Mouse (Mus musculus) gastrocnemius, postnatal 36 days (tissue): ENCODE results near the gene Nrd1. TPM values are rescaled to one million over a fixed set of nuclear protein-coding genes. Genes with fewer than 3 reads are reported as not detected.

ENCODE experiments used
- DNase-seq, 2 experiments: peaks; one replicate each; pipeline ENCODE4 v3.0.0; 2022
- intact Hi-C: fragments of 180-260 bp; cut with DNase I; formaldehyde crosslinking; loops from one replicate; pipeline ENCODE4 v1.15.1; 2025
- long read RNA-seq, 2 experiments: library from polyadenylated mRNA; stranded (forward); transcript quantifications; one replicate each; pipeline ENCODE4 v2.0.0; 2021
- total RNA-seq, 2 experiments: library from RNA; stranded (reverse); gene quantifications; 2 replicates each; pipeline ENCODE4 v1.2.3; 2021

Nrd1 gene
- total RNA-seq, result 100 to 1,000 TPM; 102 to 120 TPM
- long read RNA-seq, experiment 1, full-length matches to known transcripts, result 9 of 35 reads
- long read RNA-seq, experiment 1, partial matches to known transcripts, result 21 of 35 reads
- long read RNA-seq, experiment 1, other reads (novel, unspliced or antisense), result 5 of 35 reads
- long read RNA-seq, experiment 2, full-length matches to known transcripts, result 16 of 40 reads
- long read RNA-seq, experiment 2, partial matches to known transcripts, result 17 of 40 reads
- long read RNA-seq, experiment 2, other reads (novel, unspliced or antisense), result 7 of 40 reads

GRCm38 (mm10) chr4:108999999-109000950 is at the start of gene Nrd1:
Gene Nrd1, plus strand, starts transcription at chr4:109000655.
- intact Hi-C loops, result no loop called here
- peak; percentile 98 for DNase-seq

GRCm38 (mm10) chr4:108951663-108952062 is 48.8 kb upstream of the Nrd1 start:
- no peak for DNase-seq
- intact Hi-C loops, result no loop called here

GRCm38 (mm10) chr4:108959696-108960095 is 40.8 kb upstream of the Nrd1 start:
- intact Hi-C loops, result no loop called here
- no peak for DNase-seq

GRCm38 (mm10) chr4:108960619-108961460 is 39.6 kb upstream of the Nrd1 start:
- intact Hi-C loops, result no loop called here
- no peak for DNase-seq

GRCm38 (mm10) chr4:108963017-108963416 is 37.4 kb upstream of the Nrd1 start:
- DNase-seq, result no peak
- intact Hi-C loops, result no loop called here

DNA sequence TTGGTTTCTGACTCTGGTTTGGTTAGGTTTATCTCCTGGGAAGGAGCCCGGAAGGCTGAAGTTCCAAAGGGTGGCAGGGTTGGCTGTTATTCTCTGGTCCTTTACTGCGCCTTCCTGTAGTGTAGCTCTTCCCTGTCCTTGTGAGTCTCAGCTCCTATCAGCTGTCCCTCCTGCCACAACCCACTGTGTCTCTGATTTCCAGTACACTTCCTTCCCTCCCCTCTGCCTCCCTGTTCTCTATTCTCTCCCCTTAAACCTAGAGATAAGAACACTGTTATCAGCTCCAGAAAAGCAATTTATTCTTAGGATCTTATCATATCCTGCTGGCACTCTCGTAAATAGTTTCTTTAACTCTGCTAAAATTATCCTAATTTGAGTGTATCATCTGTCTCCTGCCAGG is 30.9 kb upstream of the Nrd1 start:
- DNase-seq, result no peak
- intact Hi-C loops, result no loop called here

DNA sequence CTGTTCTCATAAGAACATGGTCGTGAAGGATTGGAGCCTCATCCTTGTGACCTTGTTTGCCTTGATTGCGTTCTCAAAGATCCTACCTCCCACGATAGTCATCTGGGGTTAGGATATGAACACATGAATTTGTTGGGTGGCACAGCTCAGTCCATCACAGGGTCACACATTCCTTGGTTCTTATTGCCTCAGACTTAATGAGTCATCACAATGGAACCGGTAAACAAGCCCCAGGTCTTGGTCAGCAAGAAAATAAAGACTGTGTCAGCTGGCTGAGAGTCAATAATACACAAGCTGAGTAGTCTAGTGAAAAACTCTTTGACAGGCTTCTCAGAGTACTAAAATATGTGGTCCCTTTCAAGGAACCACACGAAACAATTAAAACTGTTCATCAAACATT is 29.4 kb upstream of the Nrd1 start:
- intact Hi-C loops, result loop anchor here (10.0 kb wide), 1 partner anchor 176 kb away; no protein-coding TSS in a partner anchor
- DNase-seq, result no peak

DNA sequence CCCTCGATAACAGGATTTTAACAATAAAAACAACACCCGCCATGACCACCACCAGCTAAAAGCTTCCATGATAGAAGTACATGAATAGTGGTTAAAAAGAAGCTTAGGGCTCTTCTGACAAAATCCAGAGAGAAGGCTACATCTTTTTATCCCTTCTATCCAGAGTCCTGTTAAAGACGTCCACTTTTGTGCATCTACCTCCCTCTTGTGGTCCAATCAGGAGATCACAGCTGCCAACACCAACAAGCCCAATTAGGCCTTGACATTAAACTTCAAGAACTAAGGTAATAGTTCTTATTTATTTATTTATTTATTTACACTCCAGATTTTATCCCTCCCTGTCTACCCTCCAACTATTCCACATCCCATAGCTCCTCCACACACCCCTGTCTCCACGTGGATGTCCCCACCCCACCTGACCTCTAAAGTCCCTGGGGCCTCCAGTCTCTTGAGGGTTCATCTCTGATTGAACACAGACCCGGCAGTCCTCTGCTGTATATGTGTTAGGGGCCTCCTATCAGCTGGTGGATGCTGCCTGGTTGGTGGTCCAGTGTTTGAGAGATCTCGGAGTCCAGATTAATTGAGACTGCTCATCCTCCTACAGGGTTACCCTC is 23.9 kb upstream of the Nrd1 start:
- intact Hi-C loops, result loop anchor here (2.0 to 10.0 kb wide), 2 partner anchors 106 to 182 kb away; no protein-coding TSS in a partner anchor
- no peak for DNase-seq

GRCm38 (mm10) chr4:108986833-108987472 is 13.5 kb upstream of the Nrd1 start:
- intact Hi-C loops, result no loop called here
- DNase-seq, result no peak

- intact Hi-C loops, result no loop called here
Observed at GRCm38 (mm10) chr4:108987473-108987842, 13.0 kb upstream of the Nrd1 start.

DNA sequence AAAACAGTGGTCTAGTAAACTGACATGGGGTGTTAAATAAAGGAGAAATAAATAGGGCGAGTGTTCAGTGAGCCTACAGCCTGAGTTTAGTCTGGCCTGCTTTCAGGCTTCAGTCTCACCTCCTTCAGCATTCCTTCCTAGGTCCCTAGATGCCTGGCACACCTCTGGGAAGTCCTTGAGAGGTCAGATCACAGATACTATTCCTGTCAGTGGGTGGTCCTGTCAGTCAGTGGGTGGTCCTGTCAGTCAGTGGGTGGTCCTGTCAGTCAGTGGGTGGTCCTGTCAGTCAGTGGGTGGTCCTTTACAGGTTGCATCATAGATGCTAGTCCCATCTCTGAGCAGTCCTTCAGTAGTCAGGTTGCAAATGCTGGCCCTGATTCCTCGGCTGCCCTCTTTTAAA is 11.0 kb upstream of the Nrd1 start:
- DNase-seq, result no peak
- intact Hi-C loops, result no loop called here

More at GRCm38 (mm10) chr4:108987473-108987842, 13.0 kb upstream of the Nrd1 start:
- no peak for DNase-seq

DNA sequence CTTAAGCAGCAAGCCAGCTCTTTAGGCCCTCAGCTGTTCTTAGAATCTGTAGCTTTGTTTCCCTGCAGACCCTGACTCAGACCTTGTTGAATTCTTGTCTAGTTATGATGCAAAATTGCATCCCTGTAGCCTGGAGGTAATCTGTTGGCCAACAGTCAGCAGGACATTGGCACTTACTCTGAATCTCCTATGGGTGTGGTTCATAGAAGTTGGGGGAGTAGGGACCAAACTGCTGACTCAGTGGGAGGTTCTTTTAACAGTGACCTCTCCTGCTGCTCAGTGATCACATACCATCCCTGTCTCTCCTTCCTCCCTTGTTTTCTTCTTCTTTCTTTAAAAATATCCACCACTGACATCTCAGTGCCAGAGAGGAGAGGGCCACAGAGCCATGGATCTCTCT is 10.4 kb upstream of the Nrd1 start:
- intact Hi-C loops, result no loop called here
- no peak for DNase-seq

DNA sequence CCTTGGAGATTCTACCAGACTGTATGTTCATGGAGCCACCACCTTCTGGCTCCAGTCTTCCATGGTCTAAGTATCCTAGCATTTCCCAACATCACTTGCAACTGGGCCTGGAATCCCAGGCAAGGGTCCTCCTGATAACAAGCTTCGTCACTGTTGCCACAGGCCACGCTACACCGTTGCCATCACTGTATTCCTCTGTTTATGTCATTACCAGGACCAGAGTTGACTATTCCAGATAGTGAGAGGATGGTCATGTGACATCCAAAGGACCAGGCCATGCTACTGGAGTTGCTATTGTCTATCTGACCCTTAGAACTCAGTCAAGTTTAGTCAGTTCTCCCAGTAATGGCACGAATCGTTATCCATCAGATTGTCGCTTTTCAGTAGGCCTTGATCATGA is 9.9 kb upstream of the Nrd1 start:
- intact Hi-C loops, result no loop called here
- no peak for DNase-seq

- no peak for DNase-seq
- intact Hi-C loops, result no loop called here
Observed at GRCm38 (mm10) chr4:108991811-108992210, 8.6 kb upstream of the Nrd1 start.

DNA sequence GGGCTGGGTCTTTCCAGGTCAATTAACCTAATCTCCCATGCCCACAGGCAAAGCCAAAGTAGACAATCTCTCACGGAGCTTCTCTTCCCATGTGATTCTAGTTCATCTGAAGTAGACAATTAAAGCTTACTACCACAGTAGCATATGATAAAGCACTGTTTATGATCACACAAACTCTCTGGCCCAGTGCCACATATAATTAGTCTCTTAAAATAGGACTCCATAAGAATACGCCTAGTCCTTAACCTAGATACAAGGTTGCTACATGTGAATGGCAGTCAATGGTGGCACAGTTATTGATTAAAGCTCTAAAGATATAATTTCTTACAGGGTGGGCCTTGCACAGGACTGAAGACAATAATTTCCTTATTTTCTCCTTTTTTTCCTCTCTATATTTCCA is 7.5 kb upstream of the Nrd1 start:
- DNase-seq, result no peak
- intact Hi-C loops, result no loop called here

DNA sequence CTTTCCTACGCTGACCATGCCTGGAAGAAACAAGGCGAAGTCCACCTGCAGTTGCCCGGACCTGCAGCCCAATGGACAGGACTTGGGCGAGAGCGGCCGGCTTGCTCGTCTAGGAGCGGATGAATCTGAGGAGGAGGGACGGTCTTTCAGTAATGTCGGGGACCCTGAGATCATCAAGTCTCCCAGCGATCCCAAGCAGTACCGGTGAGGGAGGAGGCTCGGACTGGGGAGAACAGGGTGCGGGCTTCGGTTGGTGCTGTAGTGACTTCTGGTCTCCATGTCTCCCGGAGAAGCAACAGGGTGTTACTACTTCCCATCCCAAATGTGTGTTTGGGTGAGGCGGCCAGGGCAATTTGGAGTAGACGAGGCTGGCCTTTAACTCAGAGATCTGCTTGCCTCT is 506 bp downstream of the Nrd1 start:
- DNase-seq, result no peak
- intact Hi-C loops, result no loop called here

GRCm38 (mm10) chr4:109008046-109008445 is 7.6 kb downstream of the Nrd1 start:
- DNase-seq, result no peak
- intact Hi-C loops, result no loop called here

- intact Hi-C loops, result no loop called here
- DNase-seq, result no peak
Observed at GRCm38 (mm10) chr4:109014091-109014490, 13.6 kb downstream of the Nrd1 start.

DNA sequence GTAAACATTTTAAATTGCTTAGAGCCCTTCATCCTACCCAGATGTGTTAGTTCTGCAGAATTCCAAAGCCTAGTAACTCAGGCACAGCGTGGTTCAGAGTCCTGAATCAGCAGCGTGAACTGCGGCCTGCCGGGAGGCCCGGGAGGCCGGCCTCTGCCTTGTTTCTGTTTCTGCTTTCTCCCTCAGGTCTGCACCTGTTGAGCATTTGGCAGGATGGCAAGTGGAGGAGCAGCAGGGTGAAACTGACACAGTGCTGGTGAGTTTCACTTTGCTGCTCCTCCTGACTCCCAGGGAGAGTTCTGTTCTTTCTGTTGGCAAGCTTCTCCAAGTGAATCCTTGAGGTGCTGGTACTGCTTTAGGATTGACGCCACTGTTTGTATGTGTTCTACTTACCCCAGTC is 17.0 kb downstream of the Nrd1 start:
- intact Hi-C loops, result no loop called here
- peak; percentile 23 to 44 for DNase-seq

- DNase-seq, result no peak
- intact Hi-C loops, result no loop called here
Observed at GRCm38 (mm10) chr4:109019301-109019700, 18.8 kb downstream of the Nrd1 start.
